Mouse (Mus musculus) heart, adult 9 months (tissue): Measurements from ENCODE around the gene 3110040N11Rik.

Experiments
- DNase-seq, 2 experiments: peaks; one replicate each; pipeline ENCODE4 v3.0.0; 2022; ENCODE audit warnings: low spot score in 2 of 2

3110040N11Rik gene

GRCm38 (mm10) chr7:81738720-81739385 lies 50.4 kb downstream of the 3110040N11Rik start:
- DNase-seq = no peak

DNA sequence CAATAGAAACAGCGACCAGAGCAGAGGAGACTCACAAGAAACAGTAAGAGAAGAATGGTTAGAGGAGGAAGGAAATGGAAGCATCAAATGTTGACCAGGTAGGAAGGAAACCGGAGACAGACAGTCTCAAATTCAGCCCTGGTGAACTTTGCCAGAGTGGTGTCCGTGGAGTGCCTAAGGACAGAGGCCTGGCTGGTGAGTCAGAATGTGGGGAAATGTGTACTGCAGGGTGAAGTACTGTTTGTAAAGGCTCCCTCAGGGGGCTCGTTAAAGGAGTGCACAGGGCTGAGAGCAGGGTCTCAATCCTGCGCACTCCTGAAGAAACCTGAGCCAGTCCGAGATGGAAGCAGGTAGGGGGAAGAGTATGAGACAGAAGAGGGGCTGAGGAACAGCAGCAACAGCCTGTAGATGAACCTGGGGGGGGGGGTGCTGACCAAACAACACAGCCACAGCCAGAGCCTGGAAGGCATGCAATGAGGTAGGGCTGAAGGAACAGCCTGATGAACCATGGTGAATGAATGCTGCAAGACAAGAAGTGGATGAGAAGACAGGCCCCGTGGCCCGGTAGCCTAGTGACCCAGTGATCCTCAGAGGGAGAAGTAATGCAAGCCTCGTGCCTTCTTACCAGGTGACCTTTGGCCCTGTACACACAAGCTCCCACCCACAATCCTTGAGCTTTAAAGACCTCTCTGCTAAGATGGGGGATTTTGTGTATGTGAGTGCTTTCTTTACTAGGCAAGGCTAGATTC lies 53.8 kb downstream of the 3110040N11Rik start:
- no peak for DNase-seq

DNA sequence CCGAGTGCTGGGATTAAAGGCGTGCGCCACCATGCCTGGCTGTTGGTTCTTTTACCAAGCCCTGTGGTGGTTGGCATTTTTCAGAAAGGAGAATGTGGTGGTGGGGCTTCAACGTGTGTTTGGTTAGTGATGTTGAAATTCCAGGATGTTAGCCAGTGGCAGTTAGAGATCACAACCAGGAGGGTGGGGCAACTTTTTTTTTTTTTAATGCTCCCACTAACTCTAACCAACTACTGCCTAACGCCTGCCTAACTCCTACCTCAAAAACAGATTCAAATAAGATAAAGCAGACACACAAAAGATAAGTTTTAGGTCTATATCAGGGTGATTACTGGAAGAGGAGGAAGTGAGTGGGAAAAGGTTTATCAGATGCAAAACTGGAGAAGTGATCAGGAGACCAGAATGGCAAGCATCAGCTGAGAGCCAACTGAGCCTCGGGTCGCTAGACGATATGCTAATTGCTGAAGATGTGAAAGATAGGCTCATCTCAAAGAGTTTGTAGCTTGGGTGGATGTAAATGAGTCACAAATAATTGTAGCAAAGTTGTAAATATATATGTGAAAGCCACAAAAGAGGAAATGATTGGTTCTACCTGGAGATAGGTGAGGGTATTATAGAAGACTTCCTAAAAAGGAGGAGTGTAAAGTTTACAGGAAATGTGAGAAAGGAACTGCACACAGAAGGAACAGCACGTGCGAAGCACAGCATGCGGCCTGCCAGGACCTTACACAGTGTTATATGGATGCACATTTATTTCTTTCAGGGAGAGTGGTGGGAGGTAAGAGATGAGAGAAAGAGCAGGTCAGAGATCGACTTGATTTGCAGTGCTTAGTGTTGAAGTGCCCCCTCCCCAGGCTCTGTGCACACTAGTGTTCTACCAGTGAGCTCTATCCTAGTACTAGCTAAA lies 56.8 kb downstream of the 3110040N11Rik start:
- no peak for DNase-seq
